10 mouse cellular contexts compared by ENCODE assay signal in the genomic region with DNA sequence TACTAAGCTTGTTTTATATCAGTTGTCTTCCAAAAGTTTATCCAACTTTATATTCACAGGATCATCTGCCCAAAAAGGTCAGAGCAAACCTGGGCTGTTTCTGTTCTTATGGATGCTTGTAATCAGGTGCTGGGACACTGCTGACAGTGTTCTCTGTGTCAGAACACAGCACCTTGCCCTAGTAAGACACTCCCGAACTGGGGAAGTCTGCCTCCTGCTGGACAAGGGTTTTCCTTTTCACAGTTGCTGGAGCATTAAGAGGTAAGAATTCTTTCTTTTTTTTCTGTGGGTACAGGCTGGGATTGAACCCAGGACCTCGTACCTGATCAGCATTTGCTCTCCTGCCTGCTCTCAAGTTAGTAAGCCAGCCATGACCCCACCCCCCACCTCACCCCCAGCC.
DNase-seq lines count a peak whose midpoint lies in the region; ATAC-seq and TF ChIP-seq lines count a peak whose summit lies in the region.
"Had no signal": no experiment of that assay in that cellular context is flagged by ENCODE, and none has a peak within 500 bp of the region (broad histone marks: within the 10 kb centered on the region; RNA-seq: fewer than 3 reads in every experiment).

No protein-coding gene starts in this region.

- no peaks in the 10 kb centered on the region; the same call in 1 of the 2 replicates for H3K36me3 ChIP-seq in midbrain, postnatal 0 days (ENCODE audit: insufficient read depth, low read length)
- H3K36me3 ChIP-seq in midbrain, embryonic 15.5 days (replicated peaks): no peaks in the 10 kb centered on the region

- H3K4me3 ChIP-seq in midbrain, postnatal 0 days (ENCODE audit: low read depth, low read length): no peak overlapping the region
- H3K4me3 ChIP-seq in midbrain, embryonic 15.5 days: no peak overlapping the region
- H3K4me3 ChIP-seq: limb, embryonic 15.5 days had no signal

- no peak overlapping the region for H3K9ac ChIP-seq in midbrain, postnatal 0 days (replicated peaks; ENCODE audit: low read length, poor library complexity, severe bottlenecking)
- H3K9ac ChIP-seq in midbrain, embryonic 15.5 days: no peak overlapping the region
- H3K9ac ChIP-seq: limb, embryonic 15.5 days had no signal

- H3K4me1 ChIP-seq in midbrain, postnatal 0 days (ENCODE audit: insufficient read depth, low read length): no peaks in the 10 kb centered on the region
- no peaks in the 10 kb centered on the region for H3K4me1 ChIP-seq in midbrain, embryonic 15.5 days
- H3K4me1 ChIP-seq: limb, embryonic 15.5 days had no signal

- peak; percentile 61 for TF ChIP-seq CTCF in midbrain, postnatal 0 days (IDR thresholded peaks at IDR 0.05)

- 62% methylated on average over 2 of the region's 2 CpGs for WGBS in midbrain, postnatal 0 days
- 55% methylated on average over 2 of the region's 2 CpGs for WGBS in midbrain, embryonic 15.5 days

- no peak overlapping the region for H3K27ac ChIP-seq in midbrain, postnatal 0 days (ENCODE audit: low read depth, low read length)
- H3K27ac ChIP-seq in midbrain, embryonic 15.5 days: no peak overlapping the region
- H3K27ac ChIP-seq: limb, embryonic 15.5 days had no signal

- H3K9me3 ChIP-seq in midbrain, postnatal 0 days (ENCODE audit: low read length): no peaks in the 10 kb centered on the region
- H3K9me3 ChIP-seq in midbrain, embryonic 15.5 days: no peaks in the 10 kb centered on the region
- H3K9me3 ChIP-seq: limb, embryonic 15.5 days had no signal

- no peak for ATAC-seq in midbrain, postnatal 0 days (ENCODE audit: low FRiP score)
- no peak for ATAC-seq in midbrain, embryonic 15.5 days (replicated peaks)

- peak; percentile 49 to 61 for DNase-seq in cerebellum, postnatal 10 days
- DNase-seq in cerebellum, adult 11 months: no peak
- no peak for DNase-seq in midbrain, postnatal 0 days (ENCODE audit: low spot score)
- peak; percentile 87 for DNase-seq in liver
- peak; percentile 84 to 89 for DNase-seq in spleen, postnatal 4 days (ENCODE audit: low spot score in 2 of 2)
- DNase-seq in right cerebral cortex, postnatal 36 days (ENCODE audit: low spot score in 2 of 2): no peak
- DNase-seq in urinary bladder, postnatal 36 days (ENCODE audit: low spot score in 2 of 2): no peak
- DNase-seq: right cerebral cortex, adult 18-20 months had no signal

- no peak overlapping the region for H3K4me2 ChIP-seq in midbrain, postnatal 0 days (ENCODE audit: low read depth, low read length, poor library complexity, severe bottlenecking)
- H3K4me2 ChIP-seq in midbrain, embryonic 15.5 days: no peak overlapping the region
- H3K4me2 ChIP-seq: limb, embryonic 15.5 days had no signal

- no peaks in the 10 kb centered on the region for H3K27me3 ChIP-seq in midbrain, postnatal 0 days (ENCODE audit: insufficient read depth, low read length)
- no peaks in the 10 kb centered on the region for H3K27me3 ChIP-seq in midbrain, embryonic 15.5 days (replicated peaks)
- H3K27me3 ChIP-seq: limb, embryonic 15.5 days had no signal

Comparison
In these comparisons a context has a peak if more than half of its experiments do, and no peak if none do; other contexts are left out.
1. DNase-seq: peak in cerebellum, postnatal 10 days (2 of 2), liver (single experiment) and spleen, postnatal 4 days (2 of 2); none in cerebellum, adult 11 months (single experiment), midbrain, postnatal 0 days (single experiment), right cerebral cortex, postnatal 36 days (0 of 2) and urinary bladder, postnatal 36 days (0 of 2).